Mouse (Mus musculus): ENCODE results near the gene G3bp2.

Gene G3bp2

GRCm38 (mm10) chr5:92098351-92099109 lies 15.0 kb upstream of the G3bp2 start:
- DNase-seq (ENCODE audit: low spot score), result no peak

- no peak for DNase-seq (ENCODE audit: low spot score)
Observed at GRCm38 (mm10) chr5:92097779-92098178, 14.3 kb upstream of the G3bp2 start.

- no peak for DNase-seq (ENCODE audit: low spot score)
Observed at GRCm38 (mm10) chr5:92096786-92097185, 13.3 kb upstream of the G3bp2 start.

GRCm38 (mm10) chr5:92094062-92094415 lies 10.5 kb upstream of the G3bp2 start:
- DNase-seq (ENCODE audit: low spot score), result no peak

- no peak for DNase-seq (ENCODE audit: low spot score)
Observed at GRCm38 (mm10) chr5:92093263-92094061, 9.9 kb upstream of the G3bp2 start.

- DNase-seq (ENCODE audit: low spot score), result no peak
Observed at GRCm38 (mm10) chr5:92087469-92087868, 4.0 kb upstream of the G3bp2 start.

GRCm38 (mm10) chr5:92085821-92086550 lies 2.5 kb upstream of the G3bp2 start:
- DNase-seq (ENCODE audit: low spot score), result no peak

- DNase-seq (ENCODE audit: low spot score), result no peak
Observed at GRCm38 (mm10) chr5:92085246-92085645, 1.7 kb upstream of the G3bp2 start.

GRCm38 (mm10) chr5:92082821-92083401 lies 608 bp downstream of the G3bp2 start:
- DNase-seq (ENCODE audit: low spot score), result no peak

GRCm38 (mm10) chr5:92081326-92081725 lies 2.2 kb downstream of the G3bp2 start:
- no peak for DNase-seq (ENCODE audit: low spot score)

- DNase-seq (ENCODE audit: low spot score), result no peak
Observed at GRCm38 (mm10) chr5:92080400-92080799, 3.1 kb downstream of the G3bp2 start.

GRCm38 (mm10) chr5:92079304-92079703 lies 4.2 kb downstream of the G3bp2 start:
- no peak for DNase-seq (ENCODE audit: low spot score)

GRCm38 (mm10) chr5:92078751-92079150 lies 4.8 kb downstream of the G3bp2 start:
- DNase-seq (ENCODE audit: low spot score), result no peak

GRCm38 (mm10) chr5:92076273-92076672 lies 7.2 kb downstream of the G3bp2 start:
- no peak for DNase-seq (ENCODE audit: low spot score)

- DNase-seq (ENCODE audit: low spot score), result no peak
Observed at GRCm38 (mm10) chr5:92074061-92074460, 9.5 kb downstream of the G3bp2 start.

- no peak for DNase-seq (ENCODE audit: low spot score)
Observed at GRCm38 (mm10) chr5:92063192-92063591, 20.3 kb downstream of the G3bp2 start.

GRCm38 (mm10) chr5:92052866-92053265 lies 30.7 kb downstream of the G3bp2 start:
- DNase-seq (ENCODE audit: low spot score), result no peak

- no peak for DNase-seq (ENCODE audit: low spot score)
Observed at GRCm38 (mm10) chr5:92050419-92050818, 33.1 kb downstream of the G3bp2 start.

GRCm38 (mm10) chr5:92043783-92044182 lies 39.7 kb downstream of the G3bp2 start, which contains the start of gene Cdkl2:
Gene Cdkl2, minus strand, starts transcription at chr5:92043883.
- DNase-seq (ENCODE audit: low spot score), result no peak

GRCm38 (mm10) chr5:92042377-92043348 lies 40.9 kb downstream of the G3bp2 start:
- DNase-seq (ENCODE audit: low spot score), result peak; percentile 84

- DNase-seq (ENCODE audit: low spot score), result no peak
Observed at GRCm38 (mm10) chr5:92019960-92020359, 63.6 kb downstream of the G3bp2 start.

Measured in layer of hippocampus, adult 9-10 months (tissue).